In the genomic region with DNA sequence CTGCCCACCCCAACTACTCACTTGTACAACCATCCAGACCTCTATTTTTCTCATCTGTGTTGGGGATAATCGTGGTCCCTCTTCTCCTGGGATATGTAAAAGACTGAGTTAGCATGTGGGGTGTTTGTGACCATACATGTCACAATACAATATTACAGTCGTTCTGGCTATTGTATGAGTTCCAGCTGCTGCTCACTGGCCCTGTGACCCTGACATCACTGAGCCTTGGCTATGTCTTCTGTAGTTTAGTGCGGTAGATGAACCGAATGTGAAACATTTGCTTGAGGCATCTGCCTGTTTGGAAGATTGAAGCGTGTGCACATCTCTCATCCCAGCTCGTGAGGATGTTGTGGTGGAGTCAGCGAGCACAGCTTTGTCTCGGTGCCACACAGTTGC, we compare ENCODE assay signal across 21 mouse cellular contexts.
DNase-seq lines count a peak whose midpoint lies in the region; ATAC-seq and TF ChIP-seq lines count a peak whose summit lies in the region.
"Had no signal": no experiment of that assay in that cellular context is flagged by ENCODE, and none has a peak within 500 bp of the region (broad histone marks: within the 10 kb centered on the region; RNA-seq: fewer than 3 reads in every experiment).

No protein-coding gene starts in this region.

- H3K4me3 ChIP-seq in kidney, embryonic 16.5 days (ENCODE audit: low read length) = no peak overlapping the region
- H3K4me3 ChIP-seq in liver, embryonic 15.5 days (replicated peaks) = no peak overlapping the region
- no peak overlapping the region for H3K4me3 ChIP-seq in liver, postnatal 0 days (ENCODE audit: low read depth, low read length)
- H3K4me3 ChIP-seq in intestine, embryonic 14.5 days (ENCODE audit: low read depth, low read length) = no peak overlapping the region
- no peak overlapping the region for H3K4me3 ChIP-seq in stomach, embryonic 16.5 days (replicated peaks; ENCODE audit: low read length)
- no peak overlapping the region for H3K4me3 ChIP-seq in midbrain, embryonic 10.5 days
- H3K4me3 ChIP-seq: forebrain, embryonic 15.5 days; heart, embryonic 15.5 days; hindbrain, embryonic 13.5 days; limb, embryonic 15.5 days; megakaryocyte, embryonic 14.5 days; midbrain, embryonic 15.5 days; myocyte; neural tube, embryonic 13.5 days; stomach, embryonic 15.5 days had no signal

- no peak overlapping the region for H3K9ac ChIP-seq in kidney, embryonic 16.5 days (replicated peaks; ENCODE audit: low read length)
- no peak overlapping the region for H3K9ac ChIP-seq in liver, embryonic 15.5 days
- H3K9ac ChIP-seq in liver, postnatal 0 days (replicated peaks) = no peak overlapping the region
- no peak overlapping the region for H3K9ac ChIP-seq in intestine, embryonic 14.5 days (ENCODE audit: low read length)
- no peak overlapping the region for H3K9ac ChIP-seq in stomach, embryonic 16.5 days (ENCODE audit: low read length)
- H3K9ac ChIP-seq: forebrain, embryonic 15.5 days; heart, embryonic 15.5 days; hindbrain, embryonic 13.5 days; limb, embryonic 15.5 days; midbrain, embryonic 15.5 days; neural tube, embryonic 13.5 days; stomach, embryonic 15.5 days had no signal

- H3K36me3 ChIP-seq in kidney, embryonic 16.5 days (ENCODE audit: insufficient read depth, low read length) = no peaks in the 10 kb centered on the region
- H3K36me3 ChIP-seq in liver, embryonic 15.5 days (replicated peaks) = no peaks in the 10 kb centered on the region
- no peaks in the 10 kb centered on the region for H3K36me3 ChIP-seq in liver, postnatal 0 days (replicated peaks; ENCODE audit: insufficient read depth, low read length)
- H3K36me3 ChIP-seq in intestine, embryonic 14.5 days (ENCODE audit: control insufficient read depth, insufficient read depth, low read length) = no peaks in the 10 kb centered on the region
- no peaks in the 10 kb centered on the region for H3K36me3 ChIP-seq in stomach, embryonic 16.5 days (ENCODE audit: control insufficient read depth, insufficient read depth, low read length)
- H3K36me3 ChIP-seq in midbrain, embryonic 10.5 days = no peaks in the 10 kb centered on the region
- H3K36me3 ChIP-seq: forebrain, embryonic 15.5 days; heart, embryonic 15.5 days; hindbrain, embryonic 13.5 days; limb, embryonic 15.5 days; midbrain, embryonic 15.5 days; neural tube, embryonic 13.5 days; stomach, embryonic 15.5 days had no signal

- 73% methylated on average over 8 of the region's 8 CpGs for WGBS in kidney, embryonic 16.5 days
- WGBS in liver, embryonic 15.5 days (ENCODE audit: insufficient replicate concordance) = 81% methylated on average over 8 of the region's 8 CpGs
- WGBS in liver, postnatal 0 days (ENCODE audit: insufficient replicate concordance) = 82% methylated on average over 8 of the region's 8 CpGs
- 73% methylated on average over 8 of the region's 8 CpGs for WGBS in intestine, embryonic 14.5 days
- 66% methylated on average over 8 of the region's 8 CpGs for WGBS in stomach, embryonic 16.5 days
- WGBS in midbrain, embryonic 10.5 days = 94% methylated on average over 8 of the region's 8 CpGs

- TF ChIP-seq EP300 in liver, postnatal 0 days (IDR thresholded peaks at IDR 0.05; ENCODE audit: low read depth) = no peak

- no peak for ATAC-seq in kidney, embryonic 16.5 days (ENCODE audit: low FRiP score, low TSS enrichment)
- no peak for ATAC-seq in liver, embryonic 15.5 days (ENCODE audit: insufficient read depth)
- no peak for ATAC-seq in liver, postnatal 0 days
- no peak for ATAC-seq in intestine, embryonic 14.5 days (replicated peaks; ENCODE audit: low FRiP score, low TSS enrichment, low read depth)
- ATAC-seq in stomach, embryonic 16.5 days (ENCODE audit: insufficient read depth, low FRiP score) = no peak
- ATAC-seq: forebrain, embryonic 15.5 days; midbrain, embryonic 15.5 days had no signal

- peak; percentile 53 for DNase-seq in kidney, postnatal 10 days
- DNase-seq in liver, postnatal 0 days = no peak
- no peak for DNase-seq in intestine, embryonic 14.5 days (ENCODE audit: low spot score)
- DNase-seq in midbrain, embryonic 10.5 days (ENCODE audit: low spot score) = no peak
- DNase-seq: adrenal gland, postnatal 36 days; cerebellum, adult 9-10 months; heart, postnatal 36 days; layer of hippocampus, adult 9-11 months; right cerebral cortex, adult 18-20 months had no signal

- H3K9me3 ChIP-seq in kidney, embryonic 16.5 days (ENCODE audit: low read length) = no peaks in the 10 kb centered on the region
- no peaks in the 10 kb centered on the region for H3K9me3 ChIP-seq in liver, embryonic 15.5 days (replicated peaks)
- no peaks in the 10 kb centered on the region for H3K9me3 ChIP-seq in liver, postnatal 0 days (ENCODE audit: low read length)
- H3K9me3 ChIP-seq in intestine, embryonic 14.5 days (ENCODE audit: control insufficient read depth, low read length) = no peaks in the 10 kb centered on the region
- no peaks in the 10 kb centered on the region for H3K9me3 ChIP-seq in stomach, embryonic 16.5 days (replicated peaks; ENCODE audit: control insufficient read depth, low read length)
- H3K9me3 ChIP-seq in midbrain, embryonic 10.5 days (replicated peaks) = no peaks in the 10 kb centered on the region
- H3K9me3 ChIP-seq: forebrain, embryonic 15.5 days; heart, embryonic 15.5 days; hindbrain, embryonic 13.5 days; limb, embryonic 15.5 days; megakaryocyte, embryonic 14.5 days; midbrain, embryonic 15.5 days; neural tube, embryonic 13.5 days; stomach, embryonic 15.5 days had no signal

- no peaks in the 10 kb centered on the region for H3K27me3 ChIP-seq in kidney, embryonic 16.5 days (ENCODE audit: insufficient read depth, low read length)
- H3K27me3 ChIP-seq in liver, embryonic 15.5 days = no peaks in the 10 kb centered on the region
- H3K27me3 ChIP-seq in liver, postnatal 0 days (ENCODE audit: insufficient read depth, low read length) = no peaks in the 10 kb centered on the region
- H3K27me3 ChIP-seq in intestine, embryonic 14.5 days (replicated peaks; ENCODE audit: control insufficient read depth, insufficient read depth, low read length) = no peaks in the 10 kb centered on the region
- H3K27me3 ChIP-seq in stomach, embryonic 16.5 days (ENCODE audit: control insufficient read depth, insufficient read depth, low read length) = no peaks in the 10 kb centered on the region
- no peaks in the 10 kb centered on the region for H3K27me3 ChIP-seq in midbrain, embryonic 10.5 days (ENCODE audit: low read depth, poor library complexity, severe bottlenecking)
- H3K27me3 ChIP-seq: forebrain, embryonic 15.5 days; heart, embryonic 15.5 days; hindbrain, embryonic 13.5 days; limb, embryonic 15.5 days; megakaryocyte, embryonic 14.5 days; midbrain, embryonic 15.5 days; neural tube, embryonic 13.5 days; stomach, embryonic 15.5 days had no signal

- H3K27ac ChIP-seq in kidney, embryonic 16.5 days (ENCODE audit: low read length) = no peak overlapping the region; the same call in 1 of the 2 replicates
- peak overlapping the region; percentile 95; the same call in 1 of the 2 replicates for H3K27ac ChIP-seq in liver, embryonic 15.5 days (replicated peaks)
- H3K27ac ChIP-seq in liver, postnatal 0 days (ENCODE audit: low read depth) = no peak overlapping the region
- H3K27ac ChIP-seq in intestine, embryonic 14.5 days (ENCODE audit: low read depth) = peak overlapping the region; percentile 19
- 0 out of 2 replicates have a peak overlapping the region, but pooled peaks have one; percentile 9 for H3K27ac ChIP-seq in stomach, embryonic 16.5 days (ENCODE audit: low read length)
- H3K27ac ChIP-seq in midbrain, embryonic 10.5 days (replicated peaks) = no peak overlapping the region
- H3K27ac ChIP-seq: forebrain, embryonic 15.5 days; heart, embryonic 15.5 days; hindbrain, embryonic 13.5 days; midbrain, embryonic 15.5 days; neural tube, embryonic 13.5 days; stomach, embryonic 15.5 days had no signal

- no peak for TF ChIP-seq CTCF in liver, postnatal 0 days (IDR thresholded peaks at IDR 0.05; ENCODE audit: low read depth)

- H3K4me2 ChIP-seq in kidney, embryonic 16.5 days (replicated peaks; ENCODE audit: low read depth, low read length) = no peak overlapping the region
- H3K4me2 ChIP-seq in liver, embryonic 15.5 days = no peak overlapping the region
- H3K4me2 ChIP-seq in liver, postnatal 0 days (ENCODE audit: low read depth, low read length) = no peak overlapping the region
- H3K4me2 ChIP-seq in intestine, embryonic 14.5 days (ENCODE audit: low read length) = no peak overlapping the region
- H3K4me2 ChIP-seq in stomach, embryonic 16.5 days (ENCODE audit: low read depth, low read length) = no peak overlapping the region
- H3K4me2 ChIP-seq: forebrain, embryonic 15.5 days; heart, embryonic 15.5 days; hindbrain, embryonic 13.5 days; limb, embryonic 15.5 days; midbrain, embryonic 15.5 days; neural tube, embryonic 13.5 days; stomach, embryonic 15.5 days had no signal

- peaks cover 27% of the 10 kb centered on the region for H3K4me1 ChIP-seq in kidney, embryonic 16.5 days (ENCODE audit: insufficient read depth, low read length)
- H3K4me1 ChIP-seq in liver, embryonic 15.5 days (replicated peaks) = peaks cover 55% of the 10 kb centered on the region
- peaks cover 20% of the 10 kb centered on the region for H3K4me1 ChIP-seq in liver, postnatal 0 days (ENCODE audit: insufficient read depth)
- H3K4me1 ChIP-seq in intestine, embryonic 14.5 days (replicated peaks; ENCODE audit: control insufficient read depth, insufficient read depth, low read length) = peaks cover 34% of the 10 kb centered on the region
- peaks cover 50% of the 10 kb centered on the region for H3K4me1 ChIP-seq in stomach, embryonic 16.5 days (ENCODE audit: control insufficient read depth, insufficient read depth, low read length)
- peaks cover 6% of the 10 kb centered on the region; the same call in 1 of the 2 replicates for H3K4me1 ChIP-seq in midbrain, embryonic 10.5 days
- H3K4me1 ChIP-seq: megakaryocyte, embryonic 14.5 days had no signal

Comparison
In these comparisons a context has a peak if more than half of its experiments do, and no peak if none do; other contexts are left out.
1. H3K27ac ChIP-seq: peak in liver, embryonic 15.5 days (single experiment), intestine, embryonic 14.5 days (single experiment) and stomach, embryonic 16.5 days (single experiment); none in kidney, embryonic 16.5 days (single experiment), liver, postnatal 0 days (single experiment) and midbrain, embryonic 10.5 days (single experiment).